Mouse (Mus musculus) kidney, postnatal 0 days (tissue): ENCODE measurements at regions not wholly inside any gene's neighbourhood (a gene's known extent, or its start where the extent isn't known, plus 50 kb on each side); places are given as distances from the start of the nearest gene placed in this dataset.

ENCODE experiments used
- ATAC-seq: fragments of 200-750 bp; cut with Nextera tagmentation; replicated peaks from 2 replicates; pipeline ENCODE4 v1.8.0; 2017; ENCODE audit warnings: low read depth, moderate number of reproducible peaks, moderate TSS enrichment, moderate library complexity; ENCODE audit not compliant: low FRiP score
- DNase-seq: peaks from one replicate; pipeline ENCODE4 v3.0.0-alpha.2; 2016; ENCODE audit warnings: low spot score
- H3K27ac ChIP-seq: fragments of 300-500 bp; sonication (generic); 2 replicates; pipeline ENCODE4 v1.5.1; 2014; ENCODE audit warnings: mild to moderate bottlenecking
- H3K27me3 ChIP-seq: fragments of 300-500 bp; sonication (generic); 2 replicates; pipeline ENCODE4 v1.6.1; 2014; ENCODE audit warnings: low read length, mixed read lengths; ENCODE audit not compliant: insufficient read depth
- H3K36me3 ChIP-seq: fragments of 300-500 bp; sonication (generic); 2 replicates; pipeline ENCODE4 v1.6.1; 2014; ENCODE audit warnings: low read length, mixed read lengths; ENCODE audit not compliant: insufficient read depth
- H3K4me1 ChIP-seq: fragments of 300-500 bp; sonication (generic); replicated peaks from 2 replicates; pipeline ENCODE4 v1.6.1; 2014; ENCODE audit warnings: antibody characterized with exemption, low read length, mixed read lengths; ENCODE audit not compliant: insufficient read depth
- H3K4me2 ChIP-seq: fragments of 300-500 bp; sonication (generic); 2 replicates; pipeline ENCODE4 v1.6.1; 2014; ENCODE audit warnings: mild to moderate bottlenecking, low read length, moderate library complexity, mixed read lengths
- H3K4me3 ChIP-seq: fragments of 300-500 bp; sonication (generic); replicated peaks from 2 replicates; pipeline ENCODE4 v1.5.1; 2014; ENCODE audit warnings: low read depth, low read length
- H3K9ac ChIP-seq: fragments of 300-500 bp; sonication (generic); 2 replicates; pipeline ENCODE4 v1.6.1; 2014; ENCODE audit warnings: low read depth, low read length
- H3K9me3 ChIP-seq: fragments of 300-500 bp; sonication (generic); replicated peaks from 2 replicates; pipeline ENCODE4 v1.6.1; 2016; ENCODE audit warnings: low read length, inconsistent platforms, mixed read lengths
- CTCF ChIP-seq: IDR thresholded peaks from 2 replicates; pipeline ENCODE4 v1.5.1; 2016; ENCODE audit warnings: antibody characterized with exemption, low read depth, mild to moderate bottlenecking, moderate library complexity
- WGBS: fragments of 180-500 bp; shearing (Covaris S2); extraction: QIAGEN DNeasy Blood & Tissue Kit; methylation state at CpG from one replicate; pipeline ENCODE4 v1.1.7; 2014; 5-methylcytosine and 5-hydroxymethylcytosine counted together

GRCm38 (mm10) chr17:61337094-61337493, 1544.0 kb downstream of the Efna5 start:
- no peaks in the 10 kb centered on the region for H3K4me1 ChIP-seq
- H3K36me3 ChIP-seq: no peaks in the 10 kb centered on the region
- no peak for TF ChIP-seq CTCF
- no peak overlapping the region for H3K9ac ChIP-seq
- no peaks in the 10 kb centered on the region for H3K27me3 ChIP-seq
- no peak for ATAC-seq
- H3K4me2 ChIP-seq: no peak overlapping the region
- no peaks in the 10 kb centered on the region for H3K9me3 ChIP-seq
- H3K27ac ChIP-seq: no peak overlapping the region
- H3K4me3 ChIP-seq: no peak overlapping the region
- WGBS: 77% methylated on average over 4 of the region's 4 CpGs
- DNase-seq: no peak

- H3K9ac ChIP-seq: no peak overlapping the region
- H3K4me2 ChIP-seq: no peak overlapping the region
- H3K4me1 ChIP-seq: no peaks in the 10 kb centered on the region
- DNase-seq (peak; percentile 64), ATAC-seq (no peak)
- no peaks in the 10 kb centered on the region for H3K36me3 ChIP-seq
- no peaks in the 10 kb centered on the region for H3K9me3 ChIP-seq
- no peak overlapping the region for H3K4me3 ChIP-seq
- no peak for TF ChIP-seq CTCF
- no peak overlapping the region for H3K27ac ChIP-seq
- H3K27me3 ChIP-seq: no peaks in the 10 kb centered on the region
Observed at GRCm38 (mm10) chr17:61325401-61325800, 1555.7 kb downstream of the Efna5 start.

GRCm38 (mm10) chr17:61320865-61321264, 1560.3 kb downstream of the Efna5 start:
- no peak for DNase-seq
- Histone ChIP-seq H3K36me3 (no peaks in the 10 kb centered on the region), H3K9me3 (no peaks in the 10 kb centered on the region), H3K4me1 (no peaks in the 10 kb centered on the region), H3K9ac (no peak overlapping the region), H3K27ac (no peak overlapping the region), H3K4me3 (no peak overlapping the region), H3K27me3 (no peaks in the 10 kb centered on the region), H3K4me2 (no peak overlapping the region)
- no peak for ATAC-seq
- WGBS: 76% methylated on average over 4 of the region's 4 CpGs
- peak; percentile 38; the same call in 1 of the 2 replicates for TF ChIP-seq CTCF

- TF ChIP-seq CTCF: no peak
- WGBS: 98% methylated on average over 2 of the region's 2 CpGs
- DNase-seq (no peak), ATAC-seq (no peak)
- no peak overlapping the region for H3K4me2 ChIP-seq
- H3K27me3 ChIP-seq: no peaks in the 10 kb centered on the region
- H3K9me3 ChIP-seq: no peaks in the 10 kb centered on the region
- H3K9ac ChIP-seq: no peak overlapping the region
- H3K36me3 ChIP-seq: no peaks in the 10 kb centered on the region
- no peak overlapping the region for H3K4me3 ChIP-seq
- H3K27ac ChIP-seq: no peak overlapping the region
- no peaks in the 10 kb centered on the region for H3K4me1 ChIP-seq
Observed at GRCm38 (mm10) chr17:61313424-61313823, 1567.7 kb downstream of the Efna5 start.

DNA sequence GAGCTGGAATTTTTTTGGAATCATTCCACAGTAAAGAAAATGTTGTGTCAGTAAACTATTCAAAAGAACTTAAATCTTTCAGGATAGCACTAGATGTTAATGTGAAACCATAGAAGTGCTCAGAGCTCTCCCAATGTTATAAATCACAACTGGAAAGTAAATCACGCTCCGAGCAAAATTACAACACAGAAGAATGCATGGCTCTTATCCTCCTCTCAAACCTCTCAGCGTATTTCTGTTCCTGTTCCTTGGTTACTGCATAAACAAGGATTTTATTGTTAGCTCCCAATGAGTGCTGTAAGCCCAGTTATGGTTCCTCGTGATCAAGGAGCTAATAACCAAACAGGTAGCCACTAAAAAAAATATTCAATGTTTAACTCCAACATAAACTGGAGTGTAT, 1569.9 kb downstream of the Efna5 start:
- no peaks in the 10 kb centered on the region for H3K27me3 ChIP-seq
- no peak for TF ChIP-seq CTCF
- ATAC-seq (no peak), DNase-seq (peak; percentile 76)
- WGBS: 12% methylated on average over 4 of the region's 4 CpGs
- H3K27ac ChIP-seq: no peak overlapping the region
- H3K4me2 ChIP-seq: no peak overlapping the region
- no peaks in the 10 kb centered on the region for H3K9me3 ChIP-seq
- no peak overlapping the region for H3K9ac ChIP-seq
- no peaks in the 10 kb centered on the region for H3K36me3 ChIP-seq
- H3K4me3 ChIP-seq: no peak overlapping the region
- no peaks in the 10 kb centered on the region for H3K4me1 ChIP-seq

GRCm38 (mm10) chr17:61303611-61304010, 1577.5 kb downstream of the Efna5 start:
- Histone ChIP-seq H3K4me1 (no peaks in the 10 kb centered on the region), H3K36me3 (no peaks in the 10 kb centered on the region), H3K9me3 (no peaks in the 10 kb centered on the region), H3K9ac (no peak overlapping the region), H3K4me2 (no peak overlapping the region), H3K27ac (no peak overlapping the region), H3K4me3 (no peak overlapping the region), H3K27me3 (no peaks in the 10 kb centered on the region)
- ATAC-seq (no peak), DNase-seq (no peak)
- WGBS: 62% methylated on average over 1 of the region's 1 CpGs
- TF ChIP-seq CTCF: no peak

GRCm38 (mm10) chr17:61301984-61302383, 1579.1 kb downstream of the Efna5 start:
- Histone ChIP-seq H3K36me3 (no peaks in the 10 kb centered on the region), H3K27me3 (no peaks in the 10 kb centered on the region), H3K9me3 (no peaks in the 10 kb centered on the region), H3K4me3 (no peak overlapping the region), H3K4me2 (no peak overlapping the region), H3K27ac (no peak overlapping the region), H3K9ac (no peak overlapping the region), H3K4me1 (no peaks in the 10 kb centered on the region)
- no peak for DNase-seq
- WGBS: 69% methylated on average over 1 of the region's 1 CpGs
- no peak for TF ChIP-seq CTCF
- ATAC-seq: no peak
